ENCODE assay signal across 14 mouse cellular contexts in the genomic region with DNA sequence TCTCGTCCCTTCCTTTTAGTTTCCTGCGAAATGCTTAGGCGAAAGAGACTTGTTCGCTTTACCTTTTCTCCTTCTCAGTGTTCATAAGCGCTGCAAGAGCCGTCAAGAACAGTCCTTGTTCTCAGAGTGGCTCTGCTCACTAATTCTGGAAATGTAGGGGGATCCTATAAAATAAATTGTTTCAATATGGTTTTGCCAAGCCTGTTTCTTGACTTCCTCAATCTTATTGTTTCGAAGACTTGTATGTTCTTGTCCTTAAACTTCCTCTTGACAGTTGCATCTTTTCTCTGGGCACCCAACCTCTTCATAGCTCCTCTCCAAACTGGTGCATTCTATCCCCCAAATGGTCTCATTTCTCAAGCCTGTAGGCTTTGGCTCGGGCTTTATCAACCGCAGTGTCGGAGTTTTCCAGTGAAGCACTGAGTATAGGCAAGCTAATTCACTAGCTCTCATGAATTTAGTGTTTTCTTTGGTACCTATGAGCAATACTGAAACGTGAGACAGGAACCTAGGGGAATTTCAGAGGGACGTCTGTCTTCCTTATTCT. TPM values are rescaled to one million over a fixed set of nuclear protein-coding genes. Genes with fewer than 3 reads are reported as not detected.
DNase-seq lines count a peak whose midpoint lies in the region; ATAC-seq and TF ChIP-seq lines count a peak whose summit lies in the region.
"Had no signal": no experiment of that assay in that cellular context is flagged by ENCODE, and none has a peak within 500 bp of the region (broad histone marks: within the 10 kb centered on the region; RNA-seq: fewer than 3 reads in every experiment).

No protein-coding gene starts in this region.

- ATAC-seq in hindbrain, embryonic 14.5 days (ENCODE audit: low FRiP score), result no peak
- ATAC-seq in midbrain, embryonic 15.5 days (replicated peaks), result no peak

- no peaks in the 10 kb centered on the region for H3K36me3 ChIP-seq in embryonic facial prominence, embryonic 10.5 days (replicated peaks)
- H3K36me3 ChIP-seq in hindbrain, embryonic 14.5 days (replicated peaks; ENCODE audit: control insufficient read depth, insufficient read depth), result no peaks in the 10 kb centered on the region
- H3K36me3 ChIP-seq in midbrain, embryonic 15.5 days (replicated peaks), result no peaks in the 10 kb centered on the region
- H3K36me3 ChIP-seq: embryonic facial prominence, embryonic 15.5 days; limb, embryonic 15.5 days had no signal

- WGBS in embryonic facial prominence, embryonic 10.5 days, result 2% methylated on average over 12 of the region's 12 CpGs
- 3% methylated on average over 12 of the region's 12 CpGs for WGBS in hindbrain, embryonic 14.5 days
- WGBS in midbrain, embryonic 15.5 days, result 7% methylated on average over 12 of the region's 12 CpGs

- peak overlapping the region; percentile 55 for H3K4me2 ChIP-seq in hindbrain, embryonic 14.5 days (replicated peaks)
- H3K4me2 ChIP-seq in midbrain, embryonic 15.5 days, result peak overlapping the region; percentile 45
- H3K4me2 ChIP-seq: embryonic facial prominence, embryonic 15.5 days had no signal

- no peak for TF ChIP-seq POLR2A in brain, embryonic 14.5 days (IDR thresholded peaks at IDR 0.05; ENCODE audit: borderline replicate concordance, extremely low read depth, insufficient read depth, insufficient read length, poor library complexity, severe bottlenecking)

- no peak overlapping the region for H3K27ac ChIP-seq in embryonic facial prominence, embryonic 10.5 days (replicated peaks)
- peak overlapping the region; percentile 21; the same call in 1 of the 2 replicates for H3K27ac ChIP-seq in hindbrain, embryonic 14.5 days
- H3K27ac ChIP-seq in midbrain, embryonic 15.5 days, result peak overlapping the region; percentile 55; the same call in 1 of the 2 replicates
- H3K27ac ChIP-seq in gastrocnemius, adult 2 months, result no peak overlapping the region
- H3K27ac ChIP-seq: embryonic facial prominence, embryonic 15.5 days; limb, embryonic 15.5 days had no signal

- H3K27me3 ChIP-seq in embryonic facial prominence, embryonic 10.5 days (replicated peaks; ENCODE audit: low read depth, poor library complexity, severe bottlenecking), result peaks cover 97% of the 10 kb centered on the region
- H3K27me3 ChIP-seq in hindbrain, embryonic 14.5 days (ENCODE audit: control insufficient read depth, insufficient read depth, low read length), result peaks cover 88% of the 10 kb centered on the region
- peaks cover 55% of the 10 kb centered on the region for H3K27me3 ChIP-seq in midbrain, embryonic 15.5 days (replicated peaks)

- H3K9me3 ChIP-seq in embryonic facial prominence, embryonic 10.5 days, result no peaks in the 10 kb centered on the region
- no peaks in the 10 kb centered on the region for H3K9me3 ChIP-seq in hindbrain, embryonic 14.5 days (ENCODE audit: control insufficient read depth, low read length)
- no peaks in the 10 kb centered on the region for H3K9me3 ChIP-seq in midbrain, embryonic 15.5 days
- H3K9me3 ChIP-seq: embryonic facial prominence, embryonic 15.5 days; limb, embryonic 15.5 days had no signal

- intact Hi-C loops in gastrocnemius, adult 2 months (cut with DNase I), result no loop called here

- DNase-seq in brain, embryonic 14.5 days (ENCODE audit: low read depth), result peak; percentile 68
- peak; percentile 23 for DNase-seq in embryonic facial prominence, embryonic 10.5 days (ENCODE audit: low spot score)
- peak; percentile 53 for DNase-seq in hindbrain, embryonic 14.5 days (ENCODE audit: low spot score)
- no peak for DNase-seq in kidney, adult 8-10 months
- no peak for DNase-seq in gastrocnemius, adult 2 months
- no peak for DNase-seq in adrenal gland, postnatal 14 days
- DNase-seq in urinary bladder, postnatal 14 days (ENCODE audit: low spot score), result no peak
- DNase-seq: kidney, adult 9 months; thymus, postnatal 36 days had no signal

- no peak overlapping the region for H3K4me3 ChIP-seq in embryonic facial prominence, embryonic 10.5 days
- H3K4me3 ChIP-seq in hindbrain, embryonic 14.5 days (replicated peaks; ENCODE audit: low read length), result peak overlapping the region; percentile 0; the same call in 1 of the 2 replicates
- no peak overlapping the region for H3K4me3 ChIP-seq in midbrain, embryonic 15.5 days
- no peak overlapping the region for H3K4me3 ChIP-seq in gastrocnemius, adult 2 months
- H3K4me3 ChIP-seq: embryonic facial prominence, embryonic 15.5 days; limb, embryonic 15.5 days had no signal

- peaks cover 30% of the 10 kb centered on the region for H3K4me1 ChIP-seq in embryonic facial prominence, embryonic 10.5 days
- H3K4me1 ChIP-seq in hindbrain, embryonic 14.5 days (replicated peaks; ENCODE audit: control insufficient read depth, insufficient read depth, low read length), result 0 out of 2 replicates have a peak, but pooled peaks cover 4% of the 10 kb centered on the region
- peaks cover 5% of the 10 kb centered on the region for H3K4me1 ChIP-seq in midbrain, embryonic 15.5 days

- peak overlapping the region; percentile 37; the same call in 1 of the 2 replicates for H3K9ac ChIP-seq in hindbrain, embryonic 14.5 days
- 0 out of 2 replicates have a peak overlapping the region, but pooled peaks have one; percentile 1 for H3K9ac ChIP-seq in midbrain, embryonic 15.5 days
- H3K9ac ChIP-seq: embryonic facial prominence, embryonic 15.5 days; limb, embryonic 15.5 days had no signal

- TF ChIP-seq CTCF in brain, embryonic 14.5 days (IDR thresholded peaks at IDR 0.05; ENCODE audit: borderline replicate concordance, extremely low read depth, insufficient read depth, insufficient read length), result no peak
- TF ChIP-seq CTCF in gastrocnemius, adult 2 months (IDR thresholded peaks at IDR 0.05), result no peak

RNA-seq across cellular contexts. Expression of a gene that starts 4.7 kb away (rescaled TPM):
- polyA plus RNA-seq in brain, embryonic 14.5 days (2012; rRNA removed), result 0.16 and 0.25 TPM in 2 replicates
- polyA plus RNA-seq in embryonic facial prominence, embryonic 10.5 days (2016; fragmentation: Nextera tagmentation; extraction: Ambion mirVana), result 0.31 TPM in 1 of 2 replicates, not detected in the other
- 0.31 and 0.95 TPM in 2 replicates for polyA plus RNA-seq in hindbrain, embryonic 14.5 days (2014; fragmentation: Nextera tagmentation; extraction: Ambion mirVana)
- polyA plus RNA-seq in midbrain, embryonic 15.5 days (2015; fragmentation: Nextera tagmentation; extraction: Ambion mirVana), result 0.51 and 0.77 TPM in 2 replicates
- total RNA-seq in gastrocnemius, adult 2 months (2021), result not detected
- total RNA-seq in adrenal gland, postnatal 14 days (2021), result not detected in 2 replicates
- total RNA-seq: ES-E14; heart, adult 18-20 months had no signal
- polyA plus RNA-seq: embryonic facial prominence, embryonic 15.5 days; limb, embryonic 15.5 days had no signal

RNA-seq across cellular contexts. Expression of a gene that starts 10.5 kb away (rescaled TPM):
- 51.8 and 66.8 TPM in 2 replicates for polyA plus RNA-seq in brain, embryonic 14.5 days (2012; rRNA removed)
- 2.2 and 2.4 TPM in 2 replicates for polyA plus RNA-seq in embryonic facial prominence, embryonic 10.5 days (2016; fragmentation: Nextera tagmentation; extraction: Ambion mirVana)
- 10.6 and 11.4 TPM in 2 replicates for polyA plus RNA-seq in hindbrain, embryonic 14.5 days (2014; fragmentation: Nextera tagmentation; extraction: Ambion mirVana)
- polyA plus RNA-seq in midbrain, embryonic 15.5 days (2015; fragmentation: Nextera tagmentation; extraction: Ambion mirVana), result 9.6 and 9.9 TPM in 2 replicates
- not detected for total RNA-seq in gastrocnemius, adult 2 months (2021)
- 0.64 TPM in 1 of 2 replicates, not detected in the other for total RNA-seq in adrenal gland, postnatal 14 days (2021)
- total RNA-seq: heart, adult 18-20 months had no signal

RNA-seq across cellular contexts. Expression of a gene that starts 20.2 kb away (rescaled TPM):
- 10.4 and 18.6 TPM in 2 replicates for polyA plus RNA-seq in brain, embryonic 14.5 days (2012; rRNA removed)
- 6.2 and 6.9 TPM in 2 replicates for polyA plus RNA-seq in embryonic facial prominence, embryonic 10.5 days (2016; fragmentation: Nextera tagmentation; extraction: Ambion mirVana)
- 11.6 and 14.0 TPM in 2 replicates for polyA plus RNA-seq in hindbrain, embryonic 14.5 days (2014; fragmentation: Nextera tagmentation; extraction: Ambion mirVana)
- polyA plus RNA-seq in midbrain, embryonic 15.5 days (2015; fragmentation: Nextera tagmentation; extraction: Ambion mirVana), result 13.0 and 14.0 TPM in 2 replicates
- not detected for total RNA-seq in gastrocnemius, adult 2 months (2021)
- 0.11 TPM in 1 of 2 replicates, not detected in the other for total RNA-seq in adrenal gland, postnatal 14 days (2021)
- total RNA-seq: heart, adult 18-20 months had no signal

RNA-seq across cellular contexts. Expression of a gene that starts 34.8 kb away (rescaled TPM):
- 0.16 and 0.52 TPM in 2 replicates for polyA plus RNA-seq in brain, embryonic 14.5 days (2012; rRNA removed)
- 0.50 and 0.56 TPM in 2 replicates for polyA plus RNA-seq in embryonic facial prominence, embryonic 10.5 days (2016; fragmentation: Nextera tagmentation; extraction: Ambion mirVana)
- 0.50 and 1.2 TPM in 2 replicates for polyA plus RNA-seq in hindbrain, embryonic 14.5 days (2014; fragmentation: Nextera tagmentation; extraction: Ambion mirVana)
- 0.91 and 1.1 TPM in 2 replicates for polyA plus RNA-seq in midbrain, embryonic 15.5 days (2015; fragmentation: Nextera tagmentation; extraction: Ambion mirVana)
- total RNA-seq in gastrocnemius, adult 2 months (2021), result not detected
- total RNA-seq in adrenal gland, postnatal 14 days (2021), result not detected in 2 replicates
- total RNA-seq: heart, adult 18-20 months had no signal

RNA-seq across cellular contexts. Expression of a gene that starts 48.4 kb away (rescaled TPM):
- polyA plus RNA-seq in brain, embryonic 14.5 days (2012; rRNA removed), result 22.4 and 22.7 TPM in 2 replicates
- polyA plus RNA-seq in embryonic facial prominence, embryonic 10.5 days (2016; fragmentation: Nextera tagmentation; extraction: Ambion mirVana), result 29.1 and 32.8 TPM in 2 replicates
- 27.2 and 34.6 TPM in 2 replicates for polyA plus RNA-seq in hindbrain, embryonic 14.5 days (2014; fragmentation: Nextera tagmentation; extraction: Ambion mirVana)
- 26.7 and 27.0 TPM in 2 replicates for polyA plus RNA-seq in midbrain, embryonic 15.5 days (2015; fragmentation: Nextera tagmentation; extraction: Ambion mirVana)
- total RNA-seq in gastrocnemius, adult 2 months (2021), result 10 to 100 TPM; 37.7 to 58.5 TPM
- 189 and 214 TPM in 2 replicates for total RNA-seq in adrenal gland, postnatal 14 days (2021)

Comparison
In these comparisons a context has a peak if more than half of its experiments do, and no peak if none do; other contexts are left out.
1. DNase-seq: peak in brain, embryonic 14.5 days (single experiment), embryonic facial prominence, embryonic 10.5 days (single experiment) and hindbrain, embryonic 14.5 days (single experiment); none in kidney, adult 8-10 months (0 of 2), gastrocnemius, adult 2 months (single experiment), adrenal gland, postnatal 14 days (single experiment) and urinary bladder, postnatal 14 days (single experiment).
2. H3K27ac ChIP-seq: peak in hindbrain, embryonic 14.5 days (single experiment) and midbrain, embryonic 15.5 days (single experiment); none in embryonic facial prominence, embryonic 10.5 days (single experiment) and gastrocnemius, adult 2 months (single experiment).